Mouse (Mus musculus): ENCODE measurements at regions not wholly inside any gene's neighbourhood (a gene's known extent, or its start where the extent isn't known, plus 50 kb on each side); places are given as distances from the start of the nearest gene placed in this dataset.

GRCm38 (mm10) chr16:30671584-30671983 lies 72.1 kb downstream of the Fam43a start:
- H3K36me3 ChIP-seq = no peaks in the 10 kb centered on the region
- H3K27ac ChIP-seq = no peak overlapping the region
- no peaks in the 10 kb centered on the region for H3K9me3 ChIP-seq
- ATAC-seq (ENCODE audit: insufficient number of reproducible peaks, insufficient read depth, low FRiP score, low TSS enrichment, low read depth) = no peak
- H3K9ac ChIP-seq = no peak overlapping the region
- no peak overlapping the region for H3K4me2 ChIP-seq
- 78% methylated on average over 10 of the region's 10 CpGs for WGBS
- H3K27me3 ChIP-seq = no peaks in the 10 kb centered on the region
- H3K4me1 ChIP-seq = peaks cover 6% of the 10 kb centered on the region; the same call in 1 of the 2 replicates
- H3K4me3 ChIP-seq = no peak overlapping the region

GRCm38 (mm10) chr16:30672776-30673550 lies 73.4 kb downstream of the Fam43a start:
- Histone ChIP-seq H3K27me3 (no peaks in the 10 kb centered on the region), H3K27ac (no peak overlapping the region), H3K4me1 (peaks cover 6% of the 10 kb centered on the region; the same call in 1 of the 2 replicates), H3K4me2 (no peak overlapping the region), H3K9me3 (no peaks in the 10 kb centered on the region), H3K4me3 (no peak overlapping the region), H3K9ac (no peak overlapping the region), H3K36me3 (no peaks in the 10 kb centered on the region)
- ATAC-seq (ENCODE audit: insufficient number of reproducible peaks, insufficient read depth, low FRiP score, low TSS enrichment, low read depth) = no peak
- WGBS = 64% methylated on average over 15 of the region's 15 CpGs

- H3K27ac ChIP-seq = no peak overlapping the region
- H3K4me3 ChIP-seq = no peak overlapping the region
- WGBS = 60% methylated on average over 15 of the region's 15 CpGs
- no peaks in the 10 kb centered on the region for H3K9me3 ChIP-seq
- no peaks in the 10 kb centered on the region for H3K27me3 ChIP-seq
- no peaks in the 10 kb centered on the region for H3K36me3 ChIP-seq
- peaks cover 6% of the 10 kb centered on the region; the same call in 1 of the 2 replicates for H3K4me1 ChIP-seq
- H3K4me2 ChIP-seq = peak overlapping the region; percentile 0; the same call in 1 of the 2 replicates
- ATAC-seq (ENCODE audit: insufficient number of reproducible peaks, insufficient read depth, low FRiP score, low TSS enrichment, low read depth) = no peak
- H3K9ac ChIP-seq = no peak overlapping the region
Measured at GRCm38 (mm10) chr16:30673662-30674061, 74.1 kb downstream of the Fam43a start.

- Histone ChIP-seq H3K9me3 (no peaks in the 10 kb centered on the region), H3K27me3 (no peaks in the 10 kb centered on the region), H3K4me2 (no peak overlapping the region), H3K36me3 (no peaks in the 10 kb centered on the region), H3K27ac (no peak overlapping the region), H3K9ac (no peak overlapping the region), H3K4me3 (no peak overlapping the region), H3K4me1 (peaks cover 6% of the 10 kb centered on the region; the same call in 1 of the 2 replicates)
- 60% methylated on average over 4 of the region's 4 CpGs for WGBS
- no peak for ATAC-seq (ENCODE audit: insufficient number of reproducible peaks, insufficient read depth, low FRiP score, low TSS enrichment, low read depth)
Measured at GRCm38 (mm10) chr16:30675829-30676228, 76.3 kb downstream of the Fam43a start.

GRCm38 (mm10) chr16:30677016-30677415 lies 77.5 kb downstream of the Fam43a start:
- no peak overlapping the region for H3K9ac ChIP-seq
- H3K27me3 ChIP-seq = no peaks in the 10 kb centered on the region
- WGBS = 83% methylated on average over 4 of the region's 4 CpGs
- H3K36me3 ChIP-seq = no peaks in the 10 kb centered on the region
- no peaks in the 10 kb centered on the region for H3K9me3 ChIP-seq
- H3K27ac ChIP-seq = no peak overlapping the region
- ATAC-seq (ENCODE audit: insufficient number of reproducible peaks, insufficient read depth, low FRiP score, low TSS enrichment, low read depth) = no peak
- no peak overlapping the region for H3K4me2 ChIP-seq
- peaks cover 6% of the 10 kb centered on the region; the same call in 1 of the 2 replicates for H3K4me1 ChIP-seq
- no peak overlapping the region for H3K4me3 ChIP-seq

GRCm38 (mm10) chr16:30677896-30678707 lies 78.6 kb downstream of the Fam43a start:
- Histone ChIP-seq H3K9ac (no peak overlapping the region), H3K27me3 (no peaks in the 10 kb centered on the region), H3K27ac (no peak overlapping the region), H3K4me3 (no peak overlapping the region), H3K4me2 (no peak overlapping the region), H3K4me1 (peaks cover 5% of the 10 kb centered on the region; the same call in 1 of the 2 replicates), H3K9me3 (no peaks in the 10 kb centered on the region), H3K36me3 (no peaks in the 10 kb centered on the region)
- ATAC-seq (ENCODE audit: insufficient number of reproducible peaks, insufficient read depth, low FRiP score, low TSS enrichment, low read depth) = no peak
- 73% methylated on average over 7 of the region's 7 CpGs for WGBS

GRCm38 (mm10) chr16:30678708-30679492 lies 79.4 kb downstream of the Fam43a start:
- no peak for ATAC-seq (ENCODE audit: insufficient number of reproducible peaks, insufficient read depth, low FRiP score, low TSS enrichment, low read depth)
- Histone ChIP-seq H3K9ac (no peak overlapping the region), H3K9me3 (no peaks in the 10 kb centered on the region), H3K36me3 (no peaks in the 10 kb centered on the region), H3K4me2 (no peak overlapping the region), H3K4me3 (no peak overlapping the region), H3K27ac (no peak overlapping the region), H3K4me1 (no peaks in the 10 kb centered on the region), H3K27me3 (no peaks in the 10 kb centered on the region)
- 80% methylated on average over 9 of the region's 9 CpGs for WGBS

- Histone ChIP-seq H3K27me3 (no peaks in the 10 kb centered on the region), H3K36me3 (no peaks in the 10 kb centered on the region), H3K4me1 (no peaks in the 10 kb centered on the region), H3K4me3 (no peak overlapping the region), H3K27ac (no peak overlapping the region), H3K9me3 (no peaks in the 10 kb centered on the region), H3K4me2 (no peak overlapping the region), H3K9ac (no peak overlapping the region)
- no peak for ATAC-seq (ENCODE audit: insufficient number of reproducible peaks, insufficient read depth, low FRiP score, low TSS enrichment, low read depth)
- WGBS = 81% methylated on average over 3 of the region's 3 CpGs
Measured at GRCm38 (mm10) chr16:30679493-30679811, 79.9 kb downstream of the Fam43a start.

- ATAC-seq (ENCODE audit: insufficient number of reproducible peaks, insufficient read depth, low FRiP score, low TSS enrichment, low read depth) = no peak
- 74% methylated on average over 4 of the region's 4 CpGs for WGBS
- Histone ChIP-seq H3K27ac (no peak overlapping the region), H3K9ac (no peak overlapping the region), H3K36me3 (no peaks in the 10 kb centered on the region), H3K4me2 (no peak overlapping the region), H3K4me3 (no peak overlapping the region), H3K9me3 (no peaks in the 10 kb centered on the region), H3K4me1 (no peaks in the 10 kb centered on the region), H3K27me3 (no peaks in the 10 kb centered on the region)
Measured at GRCm38 (mm10) chr16:30681421-30681820, 81.9 kb downstream of the Fam43a start.

GRCm38 (mm10) chr16:30683986-30684385 lies 84.5 kb downstream of the Fam43a start:
- WGBS = 91% methylated on average over 3 of the region's 3 CpGs
- H3K9ac ChIP-seq = no peak overlapping the region
- H3K4me3 ChIP-seq = no peak overlapping the region
- H3K4me1 ChIP-seq = no peaks in the 10 kb centered on the region
- no peak for ATAC-seq (ENCODE audit: insufficient number of reproducible peaks, insufficient read depth, low FRiP score, low TSS enrichment, low read depth)
- H3K9me3 ChIP-seq = no peaks in the 10 kb centered on the region
- no peaks in the 10 kb centered on the region for H3K36me3 ChIP-seq
- no peaks in the 10 kb centered on the region for H3K27me3 ChIP-seq
- no peak overlapping the region for H3K27ac ChIP-seq
- H3K4me2 ChIP-seq = no peak overlapping the region

- no peak overlapping the region for H3K27ac ChIP-seq
- no peak for ATAC-seq (ENCODE audit: insufficient number of reproducible peaks, insufficient read depth, low FRiP score, low TSS enrichment, low read depth)
- H3K9ac ChIP-seq = no peak overlapping the region
- H3K27me3 ChIP-seq = no peaks in the 10 kb centered on the region
- no peaks in the 10 kb centered on the region for H3K9me3 ChIP-seq
- H3K36me3 ChIP-seq = no peaks in the 10 kb centered on the region
- 61% methylated on average over 6 of the region's 6 CpGs for WGBS
- H3K4me2 ChIP-seq = no peak overlapping the region
- H3K4me1 ChIP-seq = no peaks in the 10 kb centered on the region
- H3K4me3 ChIP-seq = no peak overlapping the region
Measured at GRCm38 (mm10) chr16:30686536-30686935, 87.0 kb downstream of the Fam43a start.

All from embryonic facial prominence, embryonic 13.5 days (tissue).